Mouse (Mus musculus) left cerebral cortex, adult 8-10 months (tissue): ENCODE measurements around the gene Dgki. TPM values are rescaled to one million over a fixed set of nuclear protein-coding genes. Genes with fewer than 3 reads are reported as not detected.

Experiments
- DNase-seq, 2 experiments: peaks; one replicate each; pipeline ENCODE4 v3.0.0; 2022; ENCODE audit warnings: low spot score in 2 of 2
- total RNA-seq, 4 experiments: library from RNA; stranded (reverse); gene quantifications; 2 replicates each; pipeline ENCODE4 v1.2.4; 2022

Dgki gene
- 100 to 1,000 TPM in 2 of 4 experiments, 10 to 100 TPM in 2; 88.8 to 107 (median 95.6) TPM for total RNA-seq

GRCm38 (mm10) chr6:37299562-37300390 is at the start of gene Dgki:
TSS of gene Dgki (minus strand) at chr6:37300184.
- peak; percentile 76 to 85 for DNase-seq

- DNase-seq, result no peak
Observed at GRCm38 (mm10) chr6:37347606-37348005, 47.6 kb upstream of the Dgki start.

- DNase-seq, result no peak
Observed at GRCm38 (mm10) chr6:37338055-37338454, 38.1 kb upstream of the Dgki start.

GRCm38 (mm10) chr6:37336831-37337260 is 36.9 kb upstream of the Dgki start:
- no peak for DNase-seq

- no peak for DNase-seq
Observed at GRCm38 (mm10) chr6:37336381-37336780, 36.4 kb upstream of the Dgki start.

GRCm38 (mm10) chr6:37332846-37333245 is 32.9 kb upstream of the Dgki start:
- no peak for DNase-seq

- DNase-seq, result no peak
Observed at GRCm38 (mm10) chr6:37329901-37330864, 30.2 kb upstream of the Dgki start.

- DNase-seq, result no peak
Observed at GRCm38 (mm10) chr6:37329376-37329775, 29.4 kb upstream of the Dgki start.

- DNase-seq, result no peak
Observed at GRCm38 (mm10) chr6:37328671-37329070, 28.7 kb upstream of the Dgki start.

GRCm38 (mm10) chr6:37327519-37327918 is 27.5 kb upstream of the Dgki start:
- DNase-seq, result no peak

GRCm38 (mm10) chr6:37326603-37326955 is 26.6 kb upstream of the Dgki start:
- no peak for DNase-seq

- DNase-seq, result no peak
Observed at GRCm38 (mm10) chr6:37325906-37326602, 26.1 kb upstream of the Dgki start.

- DNase-seq, result no peak
Observed at GRCm38 (mm10) chr6:37325076-37325475, 25.1 kb upstream of the Dgki start.

GRCm38 (mm10) chr6:37322641-37323040 is 22.7 kb upstream of the Dgki start:
- no peak for DNase-seq

- DNase-seq, result peak in 1 of 2 experiments; percentile 79
Observed at GRCm38 (mm10) chr6:37322088-37322487, 22.1 kb upstream of the Dgki start.

- DNase-seq, result no peak
Observed at GRCm38 (mm10) chr6:37317904-37318303, 17.9 kb upstream of the Dgki start.

GRCm38 (mm10) chr6:37315440-37315839 is 15.5 kb upstream of the Dgki start:
- no peak for DNase-seq

- no peak for DNase-seq
Observed at GRCm38 (mm10) chr6:37310601-37311000, 10.6 kb upstream of the Dgki start.

- DNase-seq, result no peak
Observed at GRCm38 (mm10) chr6:37306616-37307015, 6.6 kb upstream of the Dgki start.

- no peak for DNase-seq
Observed at GRCm38 (mm10) chr6:37300492-37300891, 508 bp upstream of the Dgki start.

GRCm38 (mm10) chr6:37298982-37299381 is 1.0 kb downstream of the Dgki start:
- DNase-seq, result no peak
